Mouse (Mus musculus): Measurements from ENCODE around the gene Gm12184. TPM values are rescaled to one million over a fixed set of nuclear protein-coding genes. Genes with fewer than 3 reads are reported as not detected.

Gene Gm12184
- polyA plus RNA-seq, 1 experiment from 2014 or later, result 16.4 TPM

Other genes starting within 250 kb of the Gm12184 start
- gene Rack1, start 26.3 kb downstream of the Gm12184 start, polyA plus RNA-seq (2015; fragmentation: Nextera tagmentation; extraction: Ambion mirVana), result 732 and 736 TPM in 2 replicates
- gene Trim41, start 9.3 kb downstream of the Gm12184 start, polyA plus RNA-seq (2015; fragmentation: Nextera tagmentation; extraction: Ambion mirVana), result 5.0 and 6.7 TPM in 2 replicates
- 2.3 and 2.5 TPM in 2 replicates for gene Trim7, start 515 bp downstream of the Gm12184 start, polyA plus RNA-seq (2015; fragmentation: Nextera tagmentation; extraction: Ambion mirVana)
- gene Irgm1, start 45.0 kb upstream of the Gm12184 start, polyA plus RNA-seq (2015; fragmentation: Nextera tagmentation; extraction: Ambion mirVana), result 12.8 and 14.3 TPM in 2 replicates
- 0.24 and 0.37 TPM in 2 replicates for gene Gm5431, start 75.6 kb upstream of the Gm12184 start, polyA plus RNA-seq (2015; fragmentation: Nextera tagmentation; extraction: Ambion mirVana)
- gene Psme2b, start 119.5 kb upstream of the Gm12184 start, polyA plus RNA-seq (2015; fragmentation: Nextera tagmentation; extraction: Ambion mirVana), result 3.5 and 14.5 TPM in 2 replicates
- not detected in 2 replicates for gene Olfr56, start 152.2 kb upstream of the Gm12184 start, polyA plus RNA-seq (2015; fragmentation: Nextera tagmentation; extraction: Ambion mirVana)
- 0.70 and 0.77 TPM in 2 replicates for gene 9930111J21Rik1, start 152.7 kb upstream of the Gm12184 start, polyA plus RNA-seq (2015; fragmentation: Nextera tagmentation; extraction: Ambion mirVana)
- gene Gm12185, start 165.6 kb upstream of the Gm12184 start, polyA plus RNA-seq (2015; fragmentation: Nextera tagmentation; extraction: Ambion mirVana), result 0.03 TPM in 1 of 2 replicates, not detected in the other
- 1.3 and 2.0 TPM in 2 replicates for gene Tgtp1, start 167.5 kb upstream of the Gm12184 start, polyA plus RNA-seq (2015; fragmentation: Nextera tagmentation; extraction: Ambion mirVana)
- gene 9930111J21Rik2, start 224.6 kb upstream of the Gm12184 start, polyA plus RNA-seq (2015; fragmentation: Nextera tagmentation; extraction: Ambion mirVana), result 0.96 and 0.98 TPM in 2 replicates
- 0.14 and 1.1 TPM in 2 replicates for gene Tgtp2, start 237.6 kb upstream of the Gm12184 start, polyA plus RNA-seq (2015; fragmentation: Nextera tagmentation; extraction: Ambion mirVana)
- gene Ifi47, start 249.9 kb upstream of the Gm12184 start, polyA plus RNA-seq (2015; fragmentation: Nextera tagmentation; extraction: Ambion mirVana), result 2.0 and 2.3 TPM in 2 replicates

Measured in stomach, embryonic 15.5 days (tissue).